Mouse (Mus musculus) CH12.LX (cell line): ENCODE measurements around the gene Pbx1. TPM values are rescaled to one million over a fixed set of nuclear protein-coding genes. Genes with fewer than 3 reads are reported as not detected.

Source experiments
- DNase-seq: peaks from one replicate; pipeline ENCODE4 v3.0.0-alpha.2; 2013; ENCODE audit errors: extremely low read depth
- H3K27ac ChIP-seq: 2 replicates; pipeline ENCODE4 v1.5.1; 2012; ENCODE audit warnings: low read depth, mild to moderate bottlenecking, control low read depth, moderate library complexity; ENCODE audit not compliant: insufficient read depth
- H3K27me3 ChIP-seq: replicated peaks from 2 replicates; pipeline ENCODE3; 2012; ENCODE audit warnings: inconsistent platforms
- H3K36me3 ChIP-seq, 2 experiments: replicated peaks in 1 of 2; 2 replicates each; pipeline versions ENCODE3 to v1.6.1; 2012; ENCODE audit warnings: inconsistent platforms in 1 of 2, low read length in 1 of 2, mild to moderate bottlenecking in 1 of 2, mixed read lengths in 1 of 2, moderate library complexity in 1 of 2; ENCODE audit not compliant: control insufficient read depth in 1 of 2, insufficient read depth in 1 of 2
- H3K4me1 ChIP-seq, 2 experiments: 2 replicates each; pipeline ENCODE4 v1.6.1; 2012; ENCODE audit warnings: inconsistent platforms in 1 of 2, moderate library complexity in 1 of 2; ENCODE audit not compliant: insufficient read depth in 2 of 2, control insufficient read depth in 1 of 2
- H3K4me2 ChIP-seq: 2 replicates; pipeline ENCODE4 v1.6.1; 2012; ENCODE audit warnings: low read depth, mild to moderate bottlenecking, control low read depth; ENCODE audit not compliant: poor library complexity, insufficient read depth, severe bottlenecking
- H3K4me3 ChIP-seq, 3 experiments: fragments of 150-350 bp in 1 of 3; sonication (generic) in 1 of 3; replicated peaks in 1 of 3; 2 replicates each; pipeline versions ENCODE3 to v1.5.1; 2011 to 2012; ENCODE audit warnings: low read depth in 2 of 3, low read length in 2 of 3, mild to moderate bottlenecking in 2 of 3, moderate library complexity in 2 of 3, control low read depth in 1 of 3, improper control_type of control experiment in 1 of 3, inconsistent platforms in 1 of 3, mixed read lengths in 1 of 3; ENCODE audit not compliant: poor library complexity in 1 of 3
- H3K79me2 ChIP-seq: replicated peaks from 2 replicates; pipeline ENCODE4 v1.6.1; 2012; ENCODE audit warnings: mild to moderate bottlenecking, moderate library complexity; ENCODE audit not compliant: control insufficient read depth, poor library complexity, insufficient read depth, severe bottlenecking; ENCODE audit errors: extremely low read depth
- H3K9ac ChIP-seq: 2 replicates; pipeline ENCODE4 v1.6.1; 2012; ENCODE audit warnings: low read depth, mild to moderate bottlenecking, control low read depth, moderate library complexity; ENCODE audit not compliant: insufficient read depth
- H3K9me3 ChIP-seq: replicated peaks from 2 replicates; pipeline ENCODE3; 2012; ENCODE audit warnings: low read length, inconsistent platforms, mixed read lengths
- BHLHE40 ChIP-seq: IDR thresholded peaks from 2 replicates; pipeline ENCODE4 v1.6.1; 2011; ENCODE audit warnings: mild to moderate bottlenecking, low read depth, low read length, improper control_type of control experiment
- CHD1 ChIP-seq: IDR thresholded peaks from 2 replicates; pipeline ENCODE4 v1.6.1; 2012; ENCODE audit warnings: low read depth, low read length, improper control_type of control experiment, inconsistent platforms
- E2F4 ChIP-seq: IDR thresholded peaks from 2 replicates; pipeline ENCODE4 v1.6.1; 2011; ENCODE audit warnings: low read depth, low read length, improper control_type of control experiment; ENCODE audit not compliant: insufficient replicate concordance
- EP300 ChIP-seq: IDR thresholded peaks from 2 replicates; pipeline ENCODE4 v1.6.1; 2011; ENCODE audit warnings: low read length, improper control_type of control experiment
- GABPA ChIP-seq: IDR thresholded peaks from 2 replicates; pipeline ENCODE4 v1.6.1; 2012; ENCODE audit warnings: low read depth, low read length, improper control_type of control experiment, inconsistent platforms; ENCODE audit not compliant: insufficient replicate concordance
- JUN ChIP-seq: IDR thresholded peaks from 2 replicates; pipeline ENCODE4 v1.6.1; 2011; ENCODE audit warnings: low read depth, mild to moderate bottlenecking, low read length, improper control_type of control experiment, moderate library complexity; ENCODE audit not compliant: insufficient read depth
- KAT2A ChIP-seq: IDR thresholded peaks from 2 replicates; pipeline ENCODE4 v1.6.1; 2012; ENCODE audit warnings: low read length, improper control_type of control experiment, inconsistent platforms; ENCODE audit not compliant: insufficient replicate concordance
- MAFK ChIP-seq: IDR thresholded peaks from 2 replicates; pipeline ENCODE4 v1.6.1; 2011; ENCODE audit warnings: low read length, improper control_type of control experiment; ENCODE audit not compliant: insufficient replicate concordance
- MAX ChIP-seq: IDR thresholded peaks from 2 replicates; pipeline ENCODE4 v1.6.1; 2011; ENCODE audit warnings: low read length, improper control_type of control experiment
- MAZ ChIP-seq: IDR thresholded peaks from 2 replicates; pipeline ENCODE4 v1.6.1; 2012; ENCODE audit warnings: low read depth, mild to moderate bottlenecking, inconsistent platforms, low read length, improper control_type of control experiment, moderate library complexity
- MEF2A ChIP-seq: IDR thresholded peaks from 2 replicates; pipeline ENCODE4 v1.6.1; 2014; ENCODE audit warnings: low read depth, mild to moderate bottlenecking, inconsistent platforms, low read length, improper control_type of control experiment, borderline replicate concordance
- MXI1 ChIP-seq: IDR thresholded peaks from 2 replicates; pipeline ENCODE4 v1.6.1; 2011; ENCODE audit warnings: mild to moderate bottlenecking, low read depth, low read length, improper control_type of control experiment
- NELFE ChIP-seq: IDR thresholded peaks from 2 replicates; pipeline ENCODE4 v1.6.1; 2011; ENCODE audit warnings: low read depth, low read length, improper control_type of control experiment
- PAX5 ChIP-seq: IDR thresholded peaks from 2 replicates; pipeline ENCODE4 v1.6.1; 2012; ENCODE audit warnings: low read length, inconsistent platforms, mixed read lengths
- POLR2A ChIP-seq: IDR thresholded peaks from 2 replicates; pipeline ENCODE4 v1.6.1; 2011; ENCODE audit warnings: low read depth, mild to moderate bottlenecking, improper control_type of control experiment, low read length
- RAD21 ChIP-seq: IDR thresholded peaks from 2 replicates; pipeline ENCODE4 v1.6.1; 2011; ENCODE audit warnings: low read depth, mild to moderate bottlenecking, low read length, improper control_type of control experiment, moderate library complexity
- RCOR1 ChIP-seq: conservative IDR thresholded peaks from 2 replicates; pipeline ENCODE4 v1.6.1; 2012; ENCODE audit warnings: low read depth, mild to moderate bottlenecking, inconsistent platforms, low read length, improper control_type of control experiment
- SIN3A ChIP-seq: IDR thresholded peaks from 2 replicates; pipeline ENCODE4 v1.6.1; 2012; ENCODE audit warnings: low read length, improper control_type of control experiment, inconsistent platforms
- SMC3 ChIP-seq: IDR thresholded peaks from 2 replicates; pipeline ENCODE4 v1.6.1; 2011; ENCODE audit warnings: low read depth, low read length, improper control_type of control experiment
- TCF12 ChIP-seq: IDR thresholded peaks from 2 replicates; pipeline ENCODE4 v1.6.1; 2014; ENCODE audit warnings: low read depth, mild to moderate bottlenecking, inconsistent platforms, low read length, improper control_type of control experiment
- USF1 ChIP-seq: IDR thresholded peaks from 2 replicates; pipeline ENCODE4 v1.6.1; 2014; ENCODE audit warnings: low read depth, mild to moderate bottlenecking, inconsistent platforms, low read length, improper control_type of control experiment
- USF2 ChIP-seq: conservative IDR thresholded peaks from 2 replicates; pipeline ENCODE4 v1.6.1; 2011; ENCODE audit warnings: low read depth, low read length, improper control_type of control experiment
- ZC3H11A ChIP-seq: IDR thresholded peaks from 2 replicates; pipeline ENCODE4 v1.6.1; 2012; ENCODE audit warnings: low read depth, mild to moderate bottlenecking, inconsistent platforms, low read length, improper control_type of control experiment
- ZKSCAN1 ChIP-seq: IDR thresholded peaks from 2 replicates; pipeline ENCODE4 v1.6.1; 2012; ENCODE audit warnings: low read depth, inconsistent platforms, low read length, improper control_type of control experiment, borderline replicate concordance
- ZMIZ1 ChIP-seq: IDR thresholded peaks from 2 replicates; pipeline ENCODE4 v1.6.1; 2012; ENCODE audit warnings: low read depth, mild to moderate bottlenecking, inconsistent platforms, low read length, improper control_type of control experiment
- dilution Hi-C: fragments of 300-500 bp; cut with MboI; formaldehyde crosslinking; loops from 2 replicates; pipeline ENCODE4 v1.14.3; 2020; ENCODE audit warnings: low sequenced_read_pairs; ENCODE audit not compliant: extremely low pct_unique_long_range_greater_than_20kb, extremely low pct_ligation_motif_present
- in situ Hi-C: fragments of 300-500 bp; cut with MboI; formaldehyde crosslinking; loops from 3 replicates; pipeline ENCODE4 v1.14.3; 2019; ENCODE audit warnings: low sequenced_read_pairs, low pct_ligation_motif_present, low pct_unique_long_range_greater_than_20kb, mixed read lengths
- polyA plus RNA-seq: library from polyadenylated mRNA; unstranded; fragments of >175 nt; gene quantifications from 2 replicates; pipeline ENCODE4 v1.2.1, GENCODE M21; 2012; ENCODE audit warnings: low read depth; ENCODE audit not compliant: insufficient read length
- total RNA-seq, 2 experiments: library from RNA; depleted of rRNA; stranded (reverse); fragments of 300-350 nt in 1 of 2; fragments of >200 nt in 1 of 2; gene quantifications; 2 replicates each; pipeline ENCODE4 v1.2.3; 2012 to 2014

The Pbx1 gene
- total and polyA plus RNA-seq, 3 experiments: not detected

- Histone ChIP-seq H3K9ac (no peak overlapping the region), H3K79me2 (no peaks in the 10 kb centered on the region), H3K4me3 (no peak overlapping the region), H3K4me2 (no peak overlapping the region), H3K4me1 (no peaks in the 10 kb centered on the region), H3K9me3 (peaks cover 72% of the 10 kb centered on the region), H3K27ac (no peak overlapping the region), H3K36me3 (no peaks in the 10 kb centered on the region), H3K27me3 (no peaks in the 10 kb centered on the region)
- in situ Hi-C loops: no loop called here
- TF ChIP-seq MEF2A (no peak), TCF12 (no peak), ZKSCAN1 (no peak), MAZ (no peak), MXI1 (no peak), PAX5 (no peak), ZC3H11A (no peak), SMC3 (no peak), CHD1 (no peak), USF1 (no peak), MAX (no peak), NELFE (no peak), ZMIZ1 (no peak), SIN3A (no peak)
- dilution Hi-C loops: no loop called here
- no peak for DNase-seq
Measured at GRCm38 (mm10) chr1:168283421-168283820, 148.6 kb downstream of the Pbx1 start.

GRCm38 (mm10) chr1:168275678-168276077 lies 156.4 kb downstream of the Pbx1 start:
- H3K27ac ChIP-seq: no peak overlapping the region
- no peak overlapping the region for H3K4me2 ChIP-seq
- H3K36me3 ChIP-seq: no peaks in the 10 kb centered on the region
- H3K9me3 ChIP-seq: peaks cover 73% of the 10 kb centered on the region
- no peaks in the 10 kb centered on the region for H3K4me1 ChIP-seq
- TF ChIP-seq ZC3H11A (no peak), BHLHE40 (no peak), EP300 (no peak), MAZ (no peak)
- no peaks in the 10 kb centered on the region for H3K27me3 ChIP-seq
- H3K9ac ChIP-seq: no peak overlapping the region
- no peak overlapping the region for H3K4me3 ChIP-seq
- DNase-seq: no peak
- dilution Hi-C loops (no loop called here), in situ Hi-C loops (no loop called here)
- no peaks in the 10 kb centered on the region for H3K79me2 ChIP-seq

- Histone ChIP-seq H3K27me3 (no peaks in the 10 kb centered on the region), H3K4me3 (no peak overlapping the region)
- no peak for DNase-seq
- TF ChIP-seq RCOR1: no peak
- TF ChIP-seq USF1: no peak
- TF ChIP-seq TCF12: no peak
- TF ChIP-seq ZMIZ1: no peak
- TF ChIP-seq KAT2A: no peak
- no peak for TF ChIP-seq SIN3A
- TF ChIP-seq SMC3: no peak
- TF ChIP-seq PAX5: no peak
- no peak for TF ChIP-seq USF2
- TF ChIP-seq POLR2A: no peak
- no peak for TF ChIP-seq GABPA
- no peak for TF ChIP-seq MAFK
- TF ChIP-seq JUN: no peak
- no peak for TF ChIP-seq E2F4
- TF ChIP-seq RAD21: no peak
- TF ChIP-seq NELFE: no peak
- TF ChIP-seq, all 38 proteins: peak for 0
- in situ Hi-C loops: no loop called here
- Histone ChIP-seq H3K9me3 (peaks cover 75% of the 10 kb centered on the region), H3K9ac (no peak overlapping the region), H3K4me1 (no peaks in the 10 kb centered on the region), H3K27ac (no peak overlapping the region), H3K79me2 (no peaks in the 10 kb centered on the region), H3K4me2 (no peak overlapping the region), H3K36me3 (no peaks in the 10 kb centered on the region)
- dilution Hi-C loops: no loop called here
Measured at GRCm38 (mm10) chr1:168274296-168274695, 157.8 kb downstream of the Pbx1 start.
